Mouse (Mus musculus) CD4-positive naive resting alpha-beta T cell, adult 76 days (primary cell): ENCODE results near the gene Wipf3. TPM values are rescaled to one million over a fixed set of nuclear protein-coding genes. Genes with fewer than 3 reads are reported as not detected.

Experiments used
- total RNA-seq: library from RNA; stranded (reverse); gene quantifications from one replicate; pipeline ENCODE4 v1.2.4, GENCODE M21; 2023

The Wipf3 gene
- total RNA-seq: 0.21 TPM

DNA sequence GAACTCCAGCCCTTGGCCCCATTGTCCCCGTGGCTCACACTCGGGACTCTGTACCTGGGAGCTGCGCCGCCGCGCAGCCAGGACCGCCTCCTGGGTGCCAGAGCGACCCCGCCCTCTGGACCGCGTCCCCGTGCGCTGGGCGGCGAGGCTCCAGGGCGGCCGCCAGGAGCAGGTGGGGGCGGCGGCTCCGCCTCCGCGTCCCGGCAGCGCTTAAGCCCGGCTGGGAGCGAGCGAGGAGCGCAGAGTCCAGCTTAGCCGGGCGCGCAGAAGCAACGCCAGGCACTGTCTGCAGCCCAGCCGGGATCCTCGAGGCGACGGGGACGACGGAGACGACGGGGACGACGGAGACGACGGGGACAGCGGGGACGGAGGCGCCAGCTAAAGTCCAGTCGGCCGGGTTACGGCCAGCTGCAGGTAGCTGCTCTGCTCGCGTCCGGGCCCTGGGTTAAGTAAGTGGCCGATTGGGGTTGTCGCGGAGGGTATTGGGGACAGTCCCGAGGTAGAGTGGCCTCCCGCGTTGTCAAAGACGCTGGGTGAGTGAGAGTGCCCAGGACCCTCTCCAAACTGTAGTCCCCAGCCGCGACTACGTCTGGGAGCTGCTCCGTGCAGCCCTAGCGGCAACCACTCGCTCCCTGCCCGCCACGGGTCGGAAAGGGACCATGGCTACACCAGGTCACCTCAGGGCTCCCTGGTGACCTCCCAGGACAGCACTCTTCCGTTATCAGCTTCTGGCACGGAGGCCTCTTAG lies at the start of gene Wipf3:
TSS of gene Wipf3 (plus strand) at position 157 of the 748 bp plus-strand sequence.

Other genes starting within 250 kb of the Wipf3 start
- gene Prr15, start 103.8 kb upstream of the Wipf3 start, total RNA-seq: 1.1 TPM
- not detected for gene Scrn1, start 136.9 kb downstream of the Wipf3 start, total RNA-seq
- gene Plekha8, start 165.5 kb downstream of the Wipf3 start, total RNA-seq: 6.4 TPM
- 0.26 TPM for gene Fkbp14, start 167.7 kb downstream of the Wipf3 start, total RNA-seq